Mouse (Mus musculus) MEL (cell line): Measurements from ENCODE around the gene Lrrfip1. TPM values are rescaled to one million over a fixed set of nuclear protein-coding genes. Genes with fewer than 3 reads are reported as not detected.

Experiments
- DNase-seq: peaks from one replicate; pipeline ENCODE4 v3.0.0; 2011; ENCODE audit warnings: low read depth, low spot score
- H3K27ac ChIP-seq: 2 replicates; pipeline ENCODE4 v1.5.1; 2012; ENCODE audit warnings: low read depth, mild to moderate bottlenecking, control low read depth, low read length, moderate library complexity; ENCODE audit not compliant: control insufficient read depth
- H3K27me3 ChIP-seq, 2 experiments: fragments of 150-350 bp in 1 of 2; sonication (generic) in 1 of 2; 2 replicates each; pipeline ENCODE4 v1.6.1; 2012; ENCODE audit warnings: low read length in 2 of 2, mild to moderate bottlenecking in 2 of 2, improper control_type of control experiment in 1 of 2, moderate library complexity in 1 of 2; ENCODE audit not compliant: insufficient read depth in 2 of 2, control insufficient read depth in 1 of 2
- H3K36me3 ChIP-seq, 2 experiments: 2 replicates each; pipeline ENCODE4 v1.6.1; 2012 to 2014; ENCODE audit warnings: low read length in 2 of 2, improper control_type of control experiment in 1 of 2, inconsistent platforms in 1 of 2, mild to moderate bottlenecking in 1 of 2; ENCODE audit not compliant: insufficient read depth in 2 of 2, control insufficient read depth in 1 of 2
- H3K4me1 ChIP-seq, 2 experiments: fragments of 150-350 bp in 1 of 2; sonication (generic) in 1 of 2; 2 replicates each; pipeline ENCODE4 v1.6.1; 2012; ENCODE audit warnings: low read length in 2 of 2, improper control_type of control experiment in 1 of 2, mild to moderate bottlenecking in 1 of 2; ENCODE audit not compliant: insufficient read depth in 2 of 2, control insufficient read depth in 1 of 2
- H3K4me3 ChIP-seq, 2 experiments: fragments of 150-350 bp in 1 of 2; sonication (generic) in 1 of 2; 2 replicates each; pipeline ENCODE4 v1.5.1; 2012; ENCODE audit warnings: low read depth in 2 of 2, low read length in 2 of 2, mild to moderate bottlenecking in 2 of 2, moderate library complexity in 2 of 2, control low read depth in 1 of 2, improper control_type of control experiment in 1 of 2; ENCODE audit not compliant: control insufficient read depth in 1 of 2, insufficient read depth in 1 of 2
- H3K79me2 ChIP-seq: 2 replicates; pipeline ENCODE4 v1.6.1; 2012; ENCODE audit warnings: mild to moderate bottlenecking, low read length, moderate library complexity; ENCODE audit not compliant: control insufficient read depth, poor library complexity, insufficient read depth
- H3K9ac ChIP-seq: 2 replicates; pipeline ENCODE4 v1.6.1; 2012; ENCODE audit warnings: low read depth, mild to moderate bottlenecking, control low read depth, low read length, moderate library complexity; ENCODE audit not compliant: control insufficient read depth, poor library complexity, severe bottlenecking
- H3K9me3 ChIP-seq: fragments of 150-350 bp; sonication (generic); replicated peaks from 2 replicates; pipeline ENCODE4 v1.6.1; 2012; ENCODE audit warnings: mild to moderate bottlenecking, low read length, improper control_type of control experiment, moderate library complexity; ENCODE audit not compliant: insufficient read depth
- CHD1 ChIP-seq: IDR thresholded peaks from 2 replicates; pipeline ENCODE4 v1.6.1; 2012; ENCODE audit warnings: low read depth, mild to moderate bottlenecking, inconsistent platforms, low read length, improper control_type of control experiment
- CHD2 ChIP-seq: IDR thresholded peaks from 2 replicates; pipeline ENCODE4 v1.6.1; 2011; ENCODE audit warnings: low read length, improper control_type of control experiment
- ELF1 ChIP-seq: IDR thresholded peaks from 2 replicates; pipeline ENCODE4 v1.6.1; 2014; ENCODE audit warnings: low read depth, mild to moderate bottlenecking, inconsistent platforms, low read length, improper control_type of control experiment, moderate library complexity
- ETS1 ChIP-seq: IDR thresholded peaks from 2 replicates; pipeline ENCODE4 v1.6.1; 2012; ENCODE audit warnings: low read depth, mild to moderate bottlenecking, inconsistent platforms, low read length, improper control_type of control experiment, moderate library complexity
- KAT2A ChIP-seq: conservative IDR thresholded peaks from 2 replicates; pipeline ENCODE4 v1.6.1; 2012; ENCODE audit warnings: low read depth, low read length, improper control_type of control experiment, inconsistent platforms
- MAFK ChIP-seq: IDR thresholded peaks from 2 replicates; pipeline ENCODE4 v1.6.1; 2011; ENCODE audit warnings: low read depth, mild to moderate bottlenecking, low read length, improper control_type of control experiment, borderline replicate concordance
- MAZ ChIP-seq: IDR thresholded peaks from 2 replicates; pipeline ENCODE4 v1.6.1; 2012; ENCODE audit warnings: low read depth, mild to moderate bottlenecking, inconsistent platforms, low read length, improper control_type of control experiment
- MYB ChIP-seq: IDR thresholded peaks from 2 replicates; pipeline ENCODE4 v1.6.1; 2011; ENCODE audit warnings: mild to moderate bottlenecking, low read depth, low read length, improper control_type of control experiment
- MYC ChIP-seq: IDR thresholded peaks from 2 replicates; pipeline ENCODE4 v1.6.1; 2011; ENCODE audit warnings: low read depth, mild to moderate bottlenecking, low read length, improper control_type of control experiment, moderate library complexity
- NELFE ChIP-seq: IDR thresholded peaks from 2 replicates; pipeline ENCODE4 v1.6.1; 2011; ENCODE audit warnings: low read depth, low read length, improper control_type of control experiment
- POLR2A ChIP-seq, 2 experiments: IDR thresholded peaks; 2 replicates each; pipeline ENCODE4 v1.6.1; 2011 to 2012; ENCODE audit warnings: low read length in 2 of 2, mild to moderate bottlenecking in 2 of 2, control low read depth in 1 of 2, improper control_type of control experiment in 1 of 2, low read depth in 1 of 2, moderate library complexity in 1 of 2; ENCODE audit not compliant: control insufficient read depth in 1 of 2, insufficient read depth in 1 of 2, poor library complexity in 1 of 2
- POLR2AphosphoS2 ChIP-seq: IDR thresholded peaks from 2 replicates; pipeline ENCODE4 v1.6.1; 2011; ENCODE audit warnings: low read length, improper control_type of control experiment
- POLR2AphosphoS5 ChIP-seq: IDR thresholded peaks from 2 replicates; pipeline ENCODE4 v1.6.1; 2012; ENCODE audit warnings: low read depth, borderline replicate concordance, mild to moderate bottlenecking, inconsistent platforms, low read length, moderate library complexity, mixed read lengths
- SIN3A ChIP-seq: IDR thresholded peaks from 2 replicates; pipeline ENCODE4 v1.6.1; 2012; ENCODE audit warnings: low read length, improper control_type of control experiment, inconsistent platforms
- UBTF ChIP-seq: IDR thresholded peaks from 2 replicates; pipeline ENCODE4 v1.6.1; 2012; ENCODE audit warnings: low read depth, mild to moderate bottlenecking, inconsistent platforms, low read length, improper control_type of control experiment, moderate library complexity, borderline replicate concordance; ENCODE audit not compliant: insufficient read depth
- USF1 ChIP-seq: IDR thresholded peaks from 2 replicates; pipeline ENCODE4 v1.6.1; 2014; ENCODE audit warnings: low read depth, mild to moderate bottlenecking, inconsistent platforms, low read length, improper control_type of control experiment, moderate library complexity
- USF2 ChIP-seq, 2 experiments: IDR thresholded peaks; 2 replicates each; pipeline ENCODE4 v1.6.1; 2011 to 2012; ENCODE audit warnings: improper control_type of control experiment in 2 of 2, low read length in 2 of 2, borderline replicate concordance in 1 of 2, inconsistent platforms in 1 of 2, low read depth in 1 of 2, mild to moderate bottlenecking in 1 of 2; ENCODE audit not compliant: insufficient read depth in 1 of 2
- ZKSCAN1 ChIP-seq: IDR thresholded peaks from 2 replicates; pipeline ENCODE4 v1.6.1; 2012; ENCODE audit warnings: low read depth, mild to moderate bottlenecking, inconsistent platforms, low read length, improper control_type of control experiment, moderate library complexity
- polyA plus RNA-seq, 2 experiments: library from polyadenylated mRNA; stranded (reverse) in 1 of 2; unstranded in 1 of 2; fragments of >175 nt in 1 of 2; fragments of >200 nt in 1 of 2; gene quantifications; 2 replicates each; pipeline versions ENCODE4 v1.2.1 to v1.2.4; 2012; ENCODE audit warnings: low replicate concordance in 2 of 2, low read depth in 1 of 2; ENCODE audit not compliant: insufficient read length in 2 of 2, insufficient read depth in 1 of 2, missing spikeins in 1 of 2
- total RNA-seq: library from RNA; depleted of rRNA; stranded (reverse); fragments of 300-350 nt; gene quantifications from 2 replicates; pipeline ENCODE4 v1.2.3, GENCODE M21; 2012

Lrrfip1 gene
- total and polyA plus RNA-seq, 3 experiments, result 12.9 to 15.4 TPM; not detected in 1

DNA sequence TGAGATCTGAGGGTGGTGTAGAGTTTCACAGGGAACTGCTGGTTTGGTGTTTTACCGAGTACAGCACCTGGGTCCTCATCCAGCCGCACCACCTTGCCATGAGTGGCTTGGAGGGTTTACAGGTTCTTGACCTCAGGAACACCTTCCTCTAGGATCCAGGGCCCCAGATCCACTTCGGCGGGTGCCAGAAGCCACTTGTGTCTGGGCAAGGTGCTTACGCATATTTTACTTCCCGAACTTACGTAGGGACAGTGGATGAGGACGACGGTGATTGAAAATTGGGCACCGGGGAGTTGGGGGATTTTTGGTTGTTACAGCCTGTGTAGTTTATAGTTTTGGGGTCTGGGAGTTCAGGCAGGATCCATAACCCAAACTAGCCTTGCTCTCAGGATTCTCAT is 55.5 kb downstream of the Lrrfip1 start:
- Histone ChIP-seq H3K4me3 (peak overlapping the region; percentile 72 to 80), H3K36me3 (peaks cover 0 to 18% of the 10 kb centered on the region in 2 experiments; a peak in 2 of 4 replicates), H3K9ac (peak overlapping the region; percentile 74), H3K27me3 (no peaks in the 10 kb centered on the region), H3K4me1 (peaks cover 2 to 36% of the 10 kb centered on the region in 2 experiments; a peak in 3 of 4 replicates), H3K9me3 (no peaks in the 10 kb centered on the region), H3K27ac (no peak overlapping the region; the same call in 1 of the 2 replicates), H3K79me2 (peaks cover 17% of the 10 kb centered on the region)
- TF ChIP-seq UBTF (no peak), NELFE (peak; percentile 27; the same call in 1 of the 2 replicates), MYB (no peak), MAZ (peak; percentile 36; the same call in 1 of the 2 replicates), ELF1 (no peak), ZKSCAN1 (no peak)
- DNase-seq, result no peak

DNA sequence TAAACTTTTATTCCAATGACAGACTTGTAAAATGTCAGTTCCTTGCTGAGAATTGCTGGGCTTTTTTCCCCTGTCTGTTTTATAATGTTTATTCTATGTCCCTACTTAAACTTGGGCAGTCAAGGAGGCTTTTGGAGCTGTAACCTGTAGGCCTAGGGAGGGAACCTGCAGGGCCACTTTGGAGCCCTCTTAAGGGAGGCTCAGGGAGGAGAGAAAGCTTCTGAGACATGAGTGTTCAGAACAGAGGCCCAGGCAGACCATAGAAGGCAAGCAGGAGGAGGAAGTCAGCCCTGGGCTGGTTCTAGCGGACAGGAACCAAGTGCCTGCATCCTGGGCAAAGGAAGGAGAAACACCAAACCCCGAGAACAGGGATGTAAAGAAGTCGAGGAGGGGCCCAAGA is 56.3 kb downstream of the Lrrfip1 start:
- peaks cover 0 to 24% of the 10 kb centered on the region in 2 experiments; a peak in 2 of 4 replicates for H3K36me3 ChIP-seq
- 0 out of 2 replicates have a peak, but pooled peaks have one; percentile 18 for TF ChIP-seq SIN3A
- no peak for TF ChIP-seq USF1
- H3K79me2 ChIP-seq, result peaks cover 17% of the 10 kb centered on the region
- peak overlapping the region; percentile 38 for H3K27ac ChIP-seq
- peak overlapping the region; percentile 60 for H3K9ac ChIP-seq
- peaks cover 10 to 44% of the 10 kb centered on the region in 2 experiments for H3K4me1 ChIP-seq
- DNase-seq, result peak; percentile 52
- peak overlapping the region; percentile 19 to 80 for H3K4me3 ChIP-seq
- H3K27me3 ChIP-seq, result no peaks in the 10 kb centered on the region
- no peaks in the 10 kb centered on the region for H3K9me3 ChIP-seq

DNA sequence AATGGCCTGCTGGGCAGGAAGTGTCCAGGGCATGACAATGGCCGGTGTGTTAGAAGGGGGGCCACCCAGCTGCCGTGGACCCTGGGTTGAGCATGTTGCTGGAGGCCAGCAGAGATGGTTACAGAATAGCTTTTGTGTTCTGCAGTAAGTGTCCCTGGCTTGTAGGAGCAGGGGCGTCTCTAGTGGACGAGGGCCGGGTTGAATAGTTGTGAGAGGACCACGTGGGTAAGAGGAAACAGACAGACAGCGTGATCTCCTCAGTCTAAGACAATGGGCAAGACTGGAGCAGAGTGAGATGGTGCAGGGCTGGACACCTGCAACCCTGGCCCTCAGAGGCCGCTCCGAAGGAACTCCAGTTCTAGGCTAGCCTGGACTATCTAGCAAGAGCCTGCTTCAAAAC is 57.2 kb downstream of the Lrrfip1 start:
- Histone ChIP-seq H3K9me3 (no peaks in the 10 kb centered on the region), H3K27ac (no peak overlapping the region), H3K79me2 (peaks cover 17% of the 10 kb centered on the region), H3K4me3 (no peak overlapping the region), H3K4me1 (peaks cover 15 to 51% of the 10 kb centered on the region in 2 experiments)
- no peak for DNase-seq
- TF ChIP-seq NELFE (no peak), SIN3A (no peak), POLR2AphosphoS2 (no peak), MAFK (no peak), USF2 (IDR thresholded peaks at IDR 0.05; ENCODE audit: borderline replicate concordance in 1 of 2, insufficient read depth in 1 of 2, low read depth in 1 of 2, low read length in 2 of 2) (no peak), MYB (no peak), CHD1 (no peak), ETS1 (no peak), KAT2A (no peak), ELF1 (no peak), POLR2AphosphoS5 (no peak), CHD2 (no peak), POLR2A (IDR thresholded peaks at IDR 0.05; ENCODE audit: control insufficient read depth in 1 of 2, insufficient read depth in 1 of 2, low read depth in 1 of 2, low read length in 2 of 2, poor library complexity in 1 of 2) (no peak), MYC (no peak)
- TF ChIP-seq, all 39 proteins: peak for 0
- no peak overlapping the region for H3K9ac ChIP-seq
- no peaks in the 10 kb centered on the region for H3K27me3 ChIP-seq
- peaks cover 0 to 32% of the 10 kb centered on the region in 2 experiments; a peak in 3 of 4 replicates for H3K36me3 ChIP-seq
